Mouse (Mus musculus): ENCODE measurements around the gene Gm11437.

Gm11437 gene

GRCm38 (mm10) chr11:84164123-84164522 lies 3.2 kb downstream of the Gm11437 start:
- no peaks in the 10 kb centered on the region for H3K9me3 ChIP-seq (ENCODE audit: low read length)
- H3K4me3 ChIP-seq (replicated peaks; ENCODE audit: low read length): no peak overlapping the region
- no peaks in the 10 kb centered on the region for H3K27me3 ChIP-seq (ENCODE audit: insufficient read depth, low read length)
- H3K4me1 ChIP-seq (replicated peaks; ENCODE audit: low read depth, low read length): no peaks in the 10 kb centered on the region
- no peaks in the 10 kb centered on the region for H3K36me3 ChIP-seq (ENCODE audit: insufficient read depth, low read length)
- TF ChIP-seq POU5F1 (IDR thresholded peaks at IDR 0.05; ENCODE audit: borderline replicate concordance, low read length) (no peak), CTCF (conservative IDR thresholded peaks at IDR 0.05; ENCODE audit: low read length) (no peak), NANOG (IDR thresholded peaks at IDR 0.05; ENCODE audit: borderline replicate concordance, low read length) (no peak)

GRCm38 (mm10) chr11:84156535-84157262 lies 10.6 kb downstream of the Gm11437 start:
- Histone ChIP-seq H3K36me3 (ENCODE audit: insufficient read depth, low read length) (no peaks in the 10 kb centered on the region), H3K27me3 (ENCODE audit: insufficient read depth, low read length) (peaks cover 6% of the 10 kb centered on the region; the same call in 1 of the 2 replicates), H3K4me3 (replicated peaks; ENCODE audit: low read length) (no peak overlapping the region), H3K4me1 (replicated peaks; ENCODE audit: low read depth, low read length) (no peaks in the 10 kb centered on the region), H3K9me3 (ENCODE audit: low read length) (no peaks in the 10 kb centered on the region)
- TF ChIP-seq POU5F1 (IDR thresholded peaks at IDR 0.05; ENCODE audit: borderline replicate concordance, low read length) (no peak), CTCF (conservative IDR thresholded peaks at IDR 0.05; ENCODE audit: low read length) (no peak), NANOG (IDR thresholded peaks at IDR 0.05; ENCODE audit: borderline replicate concordance, low read length) (no peak)

GRCm38 (mm10) chr11:84150884-84151283 lies 16.4 kb downstream of the Gm11437 start:
- no peaks in the 10 kb centered on the region for H3K4me1 ChIP-seq (replicated peaks; ENCODE audit: low read depth, low read length)
- TF ChIP-seq NANOG (IDR thresholded peaks at IDR 0.05; ENCODE audit: borderline replicate concordance, low read length): no peak
- TF ChIP-seq POU5F1 (IDR thresholded peaks at IDR 0.05; ENCODE audit: borderline replicate concordance, low read length): no peak
- peak; percentile 49 for TF ChIP-seq CTCF (conservative IDR thresholded peaks at IDR 0.05; ENCODE audit: low read length)

GRCm38 (mm10) chr11:84146081-84146480 lies 21.2 kb downstream of the Gm11437 start:
- Histone ChIP-seq H3K4me3 (replicated peaks; ENCODE audit: low read length) (no peak overlapping the region), H3K27me3 (ENCODE audit: insufficient read depth, low read length) (no peaks in the 10 kb centered on the region), H3K4me1 (replicated peaks; ENCODE audit: low read depth, low read length) (no peaks in the 10 kb centered on the region), H3K9me3 (ENCODE audit: low read length) (no peaks in the 10 kb centered on the region), H3K36me3 (ENCODE audit: insufficient read depth, low read length) (no peaks in the 10 kb centered on the region)
- TF ChIP-seq POU5F1 (IDR thresholded peaks at IDR 0.05; ENCODE audit: borderline replicate concordance, low read length) (no peak), CTCF (conservative IDR thresholded peaks at IDR 0.05; ENCODE audit: low read length) (no peak), NANOG (IDR thresholded peaks at IDR 0.05; ENCODE audit: borderline replicate concordance, low read length) (no peak)

More at GRCm38 (mm10) chr11:84150884-84151283, 16.4 kb downstream of the Gm11437 start:
- H3K4me3 ChIP-seq (replicated peaks; ENCODE audit: low read length): no peak overlapping the region
- H3K9me3 ChIP-seq (ENCODE audit: low read length): no peaks in the 10 kb centered on the region
- H3K27me3 ChIP-seq (ENCODE audit: insufficient read depth, low read length): peaks cover 6% of the 10 kb centered on the region; the same call in 1 of the 2 replicates
- no peaks in the 10 kb centered on the region for H3K36me3 ChIP-seq (ENCODE audit: insufficient read depth, low read length)

GRCm38 (mm10) chr11:84145201-84145798 lies 22.0 kb downstream of the Gm11437 start:
- Histone ChIP-seq H3K27me3 (ENCODE audit: insufficient read depth, low read length) (no peaks in the 10 kb centered on the region), H3K4me3 (replicated peaks; ENCODE audit: low read length) (no peak overlapping the region), H3K36me3 (ENCODE audit: insufficient read depth, low read length) (no peaks in the 10 kb centered on the region), H3K4me1 (replicated peaks; ENCODE audit: low read depth, low read length) (no peaks in the 10 kb centered on the region), H3K9me3 (ENCODE audit: low read length) (no peaks in the 10 kb centered on the region)
- TF ChIP-seq CTCF (conservative IDR thresholded peaks at IDR 0.05; ENCODE audit: low read length) (no peak), NANOG (IDR thresholded peaks at IDR 0.05; ENCODE audit: borderline replicate concordance, low read length) (no peak), POU5F1 (IDR thresholded peaks at IDR 0.05; ENCODE audit: borderline replicate concordance, low read length) (no peak)

- no peaks in the 10 kb centered on the region for H3K9me3 ChIP-seq (ENCODE audit: low read length)
- TF ChIP-seq CTCF (conservative IDR thresholded peaks at IDR 0.05; ENCODE audit: low read length) (peak; percentile 79), POU5F1 (IDR thresholded peaks at IDR 0.05; ENCODE audit: borderline replicate concordance, low read length) (no peak)
- H3K36me3 ChIP-seq (ENCODE audit: insufficient read depth, low read length): no peaks in the 10 kb centered on the region
- no peaks in the 10 kb centered on the region for H3K27me3 ChIP-seq (ENCODE audit: insufficient read depth, low read length)
- peaks cover 10% of the 10 kb centered on the region for H3K4me1 ChIP-seq (replicated peaks; ENCODE audit: low read depth, low read length)
- H3K4me3 ChIP-seq (replicated peaks; ENCODE audit: low read length): no peak overlapping the region
Observed at GRCm38 (mm10) chr11:84141752-84142151, 25.5 kb downstream of the Gm11437 start.

GRCm38 (mm10) chr11:84136453-84136852 lies 30.8 kb downstream of the Gm11437 start:
- Histone ChIP-seq H3K4me1 (replicated peaks; ENCODE audit: low read depth, low read length) (peaks cover 21% of the 10 kb centered on the region), H3K9me3 (ENCODE audit: low read length) (no peaks in the 10 kb centered on the region), H3K27me3 (ENCODE audit: insufficient read depth, low read length) (no peaks in the 10 kb centered on the region), H3K4me3 (replicated peaks; ENCODE audit: low read length) (no peak overlapping the region), H3K36me3 (ENCODE audit: insufficient read depth, low read length) (no peaks in the 10 kb centered on the region)
- TF ChIP-seq POU5F1 (IDR thresholded peaks at IDR 0.05; ENCODE audit: borderline replicate concordance, low read length) (no peak), NANOG (IDR thresholded peaks at IDR 0.05; ENCODE audit: borderline replicate concordance, low read length) (no peak), CTCF (conservative IDR thresholded peaks at IDR 0.05; ENCODE audit: low read length) (no peak)

- Histone ChIP-seq H3K36me3 (ENCODE audit: insufficient read depth, low read length) (no peaks in the 10 kb centered on the region), H3K4me3 (replicated peaks; ENCODE audit: low read length) (no peak overlapping the region), H3K9me3 (ENCODE audit: low read length) (no peaks in the 10 kb centered on the region), H3K27me3 (ENCODE audit: insufficient read depth, low read length) (no peaks in the 10 kb centered on the region), H3K4me1 (replicated peaks; ENCODE audit: low read depth, low read length) (peaks cover 27% of the 10 kb centered on the region)
- peak; percentile 42 for TF ChIP-seq CTCF (conservative IDR thresholded peaks at IDR 0.05; ENCODE audit: low read length)
- TF ChIP-seq NANOG (IDR thresholded peaks at IDR 0.05; ENCODE audit: borderline replicate concordance, low read length): no peak
- no peak for TF ChIP-seq POU5F1 (IDR thresholded peaks at IDR 0.05; ENCODE audit: borderline replicate concordance, low read length)
Observed at GRCm38 (mm10) chr11:84134331-84134860, 32.9 kb downstream of the Gm11437 start.

Data from E14TG2a.4 (cell line).